Comparison of ENCODE assay signal across 8 mouse cellular contexts in the genomic region with DNA sequence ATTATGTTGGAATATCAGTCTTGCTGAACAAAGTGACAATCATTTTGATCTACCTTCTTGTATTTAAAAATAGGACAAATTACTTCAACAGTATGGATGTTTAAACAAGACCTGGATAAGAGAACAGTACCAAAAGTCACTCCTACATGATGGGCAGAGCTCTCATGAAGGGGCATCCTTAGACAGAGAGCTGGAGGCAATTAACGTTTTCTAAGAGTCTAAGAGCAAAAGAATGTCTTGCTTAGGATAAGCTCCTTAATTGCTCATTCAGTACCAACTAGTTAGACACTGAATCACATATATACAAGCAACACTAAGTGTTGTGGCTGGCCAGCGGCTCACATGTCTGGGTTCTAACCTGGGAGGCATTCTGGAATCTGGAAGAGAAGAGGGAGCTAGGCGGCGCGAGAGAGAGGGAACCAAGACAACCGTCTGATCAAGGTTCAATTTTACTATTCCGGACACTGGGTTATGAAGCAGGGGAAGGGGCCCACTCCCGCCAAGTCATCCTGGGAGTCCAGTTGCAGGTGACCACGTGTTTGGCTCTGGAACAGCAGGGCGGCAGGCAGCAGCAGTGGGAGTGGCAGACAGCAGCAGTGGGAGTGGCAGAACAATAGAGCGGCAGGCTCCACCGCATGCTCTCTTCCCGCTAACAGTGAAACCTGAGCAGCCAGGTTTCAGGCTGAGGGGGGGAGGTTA. TPM values are rescaled to one million over a fixed set of nuclear protein-coding genes. Genes with fewer than 3 reads are reported as not detected.
DNase-seq lines count a peak whose midpoint lies in the region; ATAC-seq and TF ChIP-seq lines count a peak whose summit lies in the region.

No protein-coding gene starts in this region.

- no peaks in the 10 kb centered on the region for H3K9me3 ChIP-seq in embryonic facial prominence, embryonic 13.5 days

- ATAC-seq in embryonic facial prominence, embryonic 13.5 days (ENCODE audit: insufficient number of reproducible peaks, insufficient read depth, low FRiP score, low TSS enrichment, low read depth), result peak; percentile 75; the same call in 1 of the 2 replicates

- no peak for TF ChIP-seq CTCF in olfactory bulb, adult 2 months (IDR thresholded peaks at IDR 0.05; ENCODE audit: insufficient read depth, low read depth, low read length)
- TF ChIP-seq CTCF in thymus, adult 2 months (IDR thresholded peaks at IDR 0.05; ENCODE audit: borderline replicate concordance, control insufficient read depth, extremely low read depth, insufficient read depth, low read length, poor library complexity), result no peak

- TF ChIP-seq POLR2A in olfactory bulb, adult 2 months (IDR thresholded peaks at IDR 0.05; ENCODE audit: insufficient read depth, low read depth, low read length), result no peak
- no peak for TF ChIP-seq POLR2A in thymus, adult 2 months (IDR thresholded peaks at IDR 0.05; ENCODE audit: control insufficient read depth, extremely low read depth, insufficient read depth, low read length, poor library complexity)

- peak overlapping the region; percentile 34 for H3K4me3 ChIP-seq in embryonic facial prominence, embryonic 13.5 days
- H3K4me3 ChIP-seq in olfactory bulb, adult 2 months (ENCODE audit: insufficient read depth, low read depth, low read length), result peak overlapping the region; percentile 38
- no peak overlapping the region for H3K4me3 ChIP-seq in thymus, adult 2 months (ENCODE audit: control insufficient read depth, insufficient read depth, low read length)

- 2% methylated on average over 13 of the region's 13 CpGs for WGBS in embryonic facial prominence, embryonic 13.5 days
- WGBS in olfactory bulb, adult 2 months, result 3% methylated on average over 13 of the region's 13 CpGs
- 13% methylated on average over 13 of the region's 13 CpGs for WGBS in thymus, adult 2 months

- H3K27ac ChIP-seq in embryonic facial prominence, embryonic 13.5 days, result no peak overlapping the region
- H3K27ac ChIP-seq in olfactory bulb, adult 2 months (ENCODE audit: insufficient read depth, low read depth, low read length), result no peak overlapping the region
- H3K27ac ChIP-seq in thymus, adult 2 months (ENCODE audit: control insufficient read depth, insufficient read depth, low read length), result no peak overlapping the region

- H3K4me1 ChIP-seq in embryonic facial prominence, embryonic 13.5 days, result no peaks in the 10 kb centered on the region
- peaks cover 3% of the 10 kb centered on the region for H3K4me1 ChIP-seq in olfactory bulb, adult 2 months (ENCODE audit: control insufficient read depth, insufficient read depth, low read length)
- H3K4me1 ChIP-seq in thymus, adult 2 months (replicated peaks; ENCODE audit: control insufficient read depth, insufficient read depth, low read length), result no peaks in the 10 kb centered on the region

- no peaks in the 10 kb centered on the region for H3K36me3 ChIP-seq in embryonic facial prominence, embryonic 13.5 days
- no peaks in the 10 kb centered on the region for H3K36me3 ChIP-seq in thymus, adult 2 months (ENCODE audit: control insufficient read depth, insufficient read depth, low read length)

- H3K9ac ChIP-seq in embryonic facial prominence, embryonic 13.5 days, result 0 out of 2 replicates have a peak overlapping the region, but pooled peaks have one; percentile 44

- peak overlapping the region; percentile 62 for H3K4me2 ChIP-seq in embryonic facial prominence, embryonic 13.5 days

- no peaks in the 10 kb centered on the region for H3K27me3 ChIP-seq in embryonic facial prominence, embryonic 13.5 days
- H3K27me3 ChIP-seq in thymus, adult 2 months (ENCODE audit: control insufficient read depth, insufficient read depth, low read length), result no peaks in the 10 kb centered on the region

- DNase-seq in ovary, adult 18-20 months (ENCODE audit: low spot score), result peak; percentile 35
- DNase-seq in ovary, postnatal 10 days (ENCODE audit: low spot score), result no peak
- DNase-seq in kidney, adult 11 months, result peak; percentile 80
- DNase-seq in lung, adult 18-20 months, result peak; percentile 45 to 61
- DNase-seq in thymus, adult 2 months, result no peak
- no peak for DNase-seq in c-Kit-positive CD71-positive TER-119-positive erythroid progenitor cells, embryonic 14.5 days (ENCODE audit: low spot score)

RNA-seq across cellular contexts. Expression of gene Akr1c19, which starts 16.5 kb away (rescaled TPM):
- polyA plus RNA-seq in embryonic facial prominence, embryonic 13.5 days (2015; fragmentation: Nextera tagmentation; extraction: Ambion mirVana), result 0.48 TPM in 1 of 2 replicates, not detected in the other
- not detected in 2 replicates for polyA plus RNA-seq in olfactory bulb, adult 2 months (2012; ENCODE audit: insufficient read depth, insufficient read length, low replicate concordance, missing spikeins)
- polyA plus RNA-seq in thymus, adult 2 months (2012; rRNA removed), result 0.22 and 0.23 TPM in 2 replicates

RNA-seq across cellular contexts. Expression of gene Akr1c12, which starts 34.2 kb away (rescaled TPM):
- 0.63 TPM in 1 of 2 replicates, not detected in the other for polyA plus RNA-seq in embryonic facial prominence, embryonic 13.5 days (2015; fragmentation: Nextera tagmentation; extraction: Ambion mirVana)
- not detected in 2 replicates for polyA plus RNA-seq in olfactory bulb, adult 2 months (2012; ENCODE audit: insufficient read depth, insufficient read length, low replicate concordance, missing spikeins)
- 0.29 and 0.31 TPM in 2 replicates for polyA plus RNA-seq in thymus, adult 2 months (2012; rRNA removed)

RNA-seq across cellular contexts. Expression of gene Akr1c13, which starts 54.1 kb away (rescaled TPM):
- 1.7 and 2.4 TPM in 2 replicates for polyA plus RNA-seq in embryonic facial prominence, embryonic 13.5 days (2015; fragmentation: Nextera tagmentation; extraction: Ambion mirVana)
- polyA plus RNA-seq in olfactory bulb, adult 2 months (2012; ENCODE audit: insufficient read depth, insufficient read length, low replicate concordance, missing spikeins), result not detected in 2 replicates
- 3.7 and 6.0 TPM in 2 replicates for polyA plus RNA-seq in thymus, adult 2 months (2012; rRNA removed)

Comparison
In these comparisons a context has a peak if more than half of its experiments do, and no peak if none do; other contexts are left out.
1. DNase-seq: peak in ovary, adult 18-20 months (single experiment), kidney, adult 11 months (single experiment) and lung, adult 18-20 months (2 of 2); none in ovary, postnatal 10 days (single experiment), thymus, adult 2 months (single experiment) and c-Kit-positive CD71-positive TER-119-positive erythroid progenitor cells, embryonic 14.5 days (single experiment).